Mouse (Mus musculus): Measurements from ENCODE around the gene Pik3r4. TPM values are rescaled to one million over a fixed set of nuclear protein-coding genes. Genes with fewer than 3 reads are reported as not detected.

Gene Pik3r4
- total RNA-seq (2023) = 100 to 1,000 TPM; 268 to 319 TPM

DNA sequence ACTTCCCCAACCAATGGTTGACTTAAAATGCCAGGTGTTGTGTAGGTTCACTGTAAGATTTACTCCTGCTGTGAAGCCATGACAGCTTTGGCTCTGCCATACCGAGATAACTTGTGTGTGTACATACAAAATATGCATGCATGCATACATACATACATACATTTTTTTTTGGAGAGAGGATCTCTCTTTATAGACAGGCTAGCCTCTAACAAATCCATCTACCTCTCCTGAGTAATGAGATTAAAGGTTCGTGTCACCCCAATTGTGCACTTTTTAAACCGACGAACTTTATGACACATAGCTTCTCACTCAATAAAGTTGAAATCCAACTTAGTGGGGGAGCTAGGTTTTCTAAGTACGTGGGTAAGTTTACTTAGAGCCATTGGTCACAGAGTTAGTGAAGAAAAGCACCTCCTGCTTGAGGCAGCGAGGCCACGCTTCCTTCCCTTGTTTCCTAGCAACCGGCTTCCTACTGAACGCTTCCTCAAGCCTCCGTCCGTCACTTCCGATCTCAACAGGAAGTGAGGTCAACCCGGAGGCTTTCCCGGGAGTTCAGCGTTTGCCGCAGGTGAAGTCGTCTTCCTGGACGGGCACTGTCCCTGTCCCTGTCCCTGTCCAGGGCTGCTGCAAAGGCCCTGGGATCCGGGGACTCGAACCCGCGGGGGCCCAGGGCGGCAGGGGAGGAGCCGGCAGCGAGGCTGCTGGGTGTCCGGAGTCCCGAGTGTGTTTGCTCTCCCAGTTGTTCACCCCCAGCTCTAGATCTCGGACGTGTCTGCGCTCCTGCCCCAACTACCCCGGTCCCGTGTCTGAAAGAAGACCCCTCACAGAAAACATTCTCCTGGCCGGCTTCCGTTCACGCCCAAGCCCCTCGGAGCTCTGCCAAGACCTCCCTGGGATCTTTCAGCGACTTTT lies at the start of gene Pik3r4:
Pik3r4 (plus strand) TSS at position 519 of the 912 bp plus-strand sequence.

Other genes with a start within 250 kb of the Pik3r4 start
- 10 to 100 TPM; 44.6 to 52.9 TPM for gene Aste1, start 247.6 kb upstream of the Pik3r4 start, total RNA-seq (2023)
- under 1 TPM in 1 of 2 experiments, not detected in 1; 0.18 TPM for gene Nek11, start 247.5 kb upstream of the Pik3r4 start, total RNA-seq (2023)
- 100 to 1,000 TPM in 1 of 2 experiments, 10 to 100 TPM in 1; 96.3 to 106 TPM for gene Atp2c1, start 115.7 kb upstream of the Pik3r4 start, total RNA-seq (2023)
- gene Col6a6, start 185.2 kb downstream of the Pik3r4 start, total RNA-seq (2023) = under 1 TPM in 1 of 2 experiments, not detected in 1; 0.09 TPM